Mouse (Mus musculus) erythroblast, embryonic 14.5 days (primary cell): ENCODE results near the gene Ldlr.

ENCODE experiments used
- GATA1 ChIP-seq: IDR thresholded peaks from 2 replicates; pipeline ENCODE4 v1.6.1; 2012; ENCODE audit warnings: low read length, inconsistent platforms, mixed read lengths
- TAL1 ChIP-seq: IDR thresholded peaks from 3 replicates; pipeline ENCODE4 v1.6.1; 2012; ENCODE audit warnings: low read length, inconsistent platforms, mixed read lengths

GRCm38 (mm10) chr9:21703494-21703893 lies 19.8 kb upstream of the Ldlr start:
- TF ChIP-seq GATA1 (no peak), TAL1 (no peak)
